Mouse (Mus musculus) kidney, adult 2 months (tissue): ENCODE measurements at regions not wholly inside any gene's neighbourhood (a gene's known extent, or its start where the extent isn't known, plus 50 kb on each side); places are given as distances from the start of the nearest gene placed in this dataset.

Source experiments
- CTCF ChIP-seq: fragments of 200-500 bp; conservative IDR thresholded peaks from 2 replicates; pipeline ENCODE4 v1.5.1; 2011; ENCODE audit warnings: low read depth, mild to moderate bottlenecking, control low read depth, low read length, moderate library complexity, mixed read lengths; ENCODE audit not compliant: insufficient read depth, insufficient read length
- POLR2A ChIP-seq: fragments of 200-500 bp; IDR thresholded peaks from one replicate; pipeline ENCODE4 v1.6.1; 2011; ENCODE audit warnings: low read depth, low read length, control low read depth

DNA sequence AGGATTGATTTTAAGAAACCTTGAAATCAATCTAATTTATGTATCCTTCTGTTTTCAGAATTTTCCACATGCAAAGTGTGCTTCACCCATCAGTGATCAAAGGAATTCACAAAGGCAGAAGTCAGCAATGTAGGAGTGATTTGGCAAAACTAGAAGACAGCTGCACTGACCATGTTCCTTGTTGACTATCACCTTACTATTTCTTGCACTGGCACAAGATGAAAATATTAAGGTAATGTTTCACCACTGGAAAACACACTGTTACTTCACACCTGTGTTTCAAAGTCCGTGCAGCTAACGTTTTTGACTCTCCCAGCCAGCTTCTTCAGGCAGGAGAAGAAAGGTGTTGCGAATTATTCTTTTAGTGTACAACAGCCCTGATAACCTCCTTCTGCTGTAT lies 221.4 kb upstream of the Tex13c3 start:
- TF ChIP-seq POLR2A (no peak), CTCF (no peak)
